Mouse (Mus musculus): ENCODE measurements around the gene Cacng7. TPM values are rescaled to one million over a fixed set of nuclear protein-coding genes. Genes with fewer than 3 reads are reported as not detected.

Gene Cacng7
- total and polyA plus RNA-seq, 3 experiments: 0.04 to 0.11 TPM; not detected in 1

- no peaks in the 10 kb centered on the region; the same call in 1 of the 2 replicates for H3K79me2 ChIP-seq (ENCODE audit: control insufficient read depth, insufficient read depth, low read length, poor library complexity)
- H3K4me3 ChIP-seq (ENCODE audit: control insufficient read depth in 1 of 2, insufficient read depth in 1 of 2, low read depth in 2 of 2, low read length in 2 of 2): no peak overlapping the region
- no peak overlapping the region for H3K9ac ChIP-seq (ENCODE audit: control insufficient read depth, low read depth, low read length, poor library complexity, severe bottlenecking)
- peaks cover 5 to 24% of the 10 kb centered on the region in 2 experiments for H3K4me1 ChIP-seq (ENCODE audit: control insufficient read depth in 1 of 2, insufficient read depth in 2 of 2, low read length in 2 of 2)
- no peaks in the 10 kb centered on the region for H3K27me3 ChIP-seq (ENCODE audit: control insufficient read depth in 1 of 2, insufficient read depth in 2 of 2, low read length in 2 of 2)
- no peak overlapping the region for H3K27ac ChIP-seq (ENCODE audit: control insufficient read depth, low read depth, low read length)
- DNase-seq (ENCODE audit: low read depth, low spot score): peak; percentile 85
- TF ChIP-seq HCFC1 (IDR thresholded peaks at IDR 0.05; ENCODE audit: low read depth, low read length) (no peak), NRF1 (IDR thresholded peaks at IDR 0.05; ENCODE audit: insufficient read depth, low read depth, low read length, poor library complexity, severe bottlenecking) (no peak), EP300 (IDR thresholded peaks at IDR 0.05; ENCODE audit: low read depth in 1 of 2, low read length in 2 of 2) (no peak), ZMIZ1 (IDR thresholded peaks at IDR 0.05; ENCODE audit: low read depth, low read length) (no peak), USF1 (IDR thresholded peaks at IDR 0.05; ENCODE audit: low read depth, low read length) (no peak)
- H3K36me3 ChIP-seq (ENCODE audit: control insufficient read depth in 1 of 2, insufficient read depth in 2 of 2, low read length in 2 of 2): peaks cover 0 to 24% of the 10 kb centered on the region in 2 experiments; a peak in 2 of 4 replicates
- no peaks in the 10 kb centered on the region for H3K9me3 ChIP-seq (replicated peaks; ENCODE audit: insufficient read depth, low read length)
Observed at GRCm38 (mm10) chr7:3292791-3293190, 40.0 kb upstream of the Cacng7 start.

DNA sequence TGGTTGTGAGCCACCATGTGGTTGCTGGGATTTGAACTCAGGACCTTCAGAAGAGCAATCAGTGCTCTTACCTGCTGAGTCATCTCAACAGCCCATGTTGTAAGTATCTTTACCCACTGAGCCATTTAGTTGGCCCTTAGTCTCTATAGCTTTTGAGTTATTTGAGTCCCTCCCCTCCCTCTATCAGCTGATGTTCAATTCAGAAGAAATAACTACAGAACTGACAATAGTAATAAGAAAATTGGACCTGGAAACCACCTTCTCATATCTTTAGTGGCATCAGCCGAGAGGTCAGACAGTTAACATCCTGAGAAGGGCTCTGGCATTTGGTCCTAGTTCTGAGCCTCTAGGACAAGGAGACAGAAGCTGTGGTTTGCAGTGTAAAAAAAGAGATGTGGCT is 38.0 kb upstream of the Cacng7 start:
- Histone ChIP-seq H3K27ac (ENCODE audit: control insufficient read depth, low read depth, low read length) (peak overlapping the region; percentile 84), H3K4me3 (ENCODE audit: control insufficient read depth in 1 of 2, insufficient read depth in 1 of 2, low read depth in 2 of 2, low read length in 2 of 2) (no peak overlapping the region), H3K79me2 (ENCODE audit: control insufficient read depth, insufficient read depth, low read length, poor library complexity) (no peaks in the 10 kb centered on the region), H3K9ac (ENCODE audit: control insufficient read depth, low read depth, low read length, poor library complexity, severe bottlenecking) (no peak overlapping the region), H3K27me3 (ENCODE audit: control insufficient read depth in 1 of 2, insufficient read depth in 2 of 2, low read length in 2 of 2) (no peaks in the 10 kb centered on the region), H3K9me3 (replicated peaks; ENCODE audit: insufficient read depth, low read length) (no peaks in the 10 kb centered on the region), H3K4me1 (ENCODE audit: control insufficient read depth in 1 of 2, insufficient read depth in 2 of 2, low read length in 2 of 2) (peaks cover 1 to 24% of the 10 kb centered on the region in 2 experiments), H3K36me3 (ENCODE audit: control insufficient read depth in 1 of 2, insufficient read depth in 2 of 2, low read length in 2 of 2) (peaks cover 0 to 24% of the 10 kb centered on the region in 2 experiments; a peak in 2 of 4 replicates)
- peak; percentile 32 for DNase-seq (ENCODE audit: low read depth, low spot score)
- TF ChIP-seq TCF12 (IDR thresholded peaks at IDR 0.05; ENCODE audit: low read depth, low read length) (no peak), ZNF384 (IDR thresholded peaks at IDR 0.05; ENCODE audit: low read depth, low read length) (no peak), CHD1 (IDR thresholded peaks at IDR 0.05; ENCODE audit: low read depth, low read length) (no peak), GABPA (IDR thresholded peaks at IDR 0.05; ENCODE audit: low read depth, low read length) (no peak), TBP (IDR thresholded peaks at IDR 0.05; ENCODE audit: low read depth, low read length) (peak; percentile 74)

GRCm38 (mm10) chr7:3295321-3296110 is 37.2 kb upstream of the Cacng7 start:
- Histone ChIP-seq H3K27ac (ENCODE audit: control insufficient read depth, low read depth, low read length) (peak overlapping the region; percentile 84), H3K36me3 (ENCODE audit: control insufficient read depth in 1 of 2, insufficient read depth in 2 of 2, low read length in 2 of 2) (peaks cover 0 to 23% of the 10 kb centered on the region in 2 experiments; a peak in 2 of 4 replicates), H3K4me1 (ENCODE audit: control insufficient read depth in 1 of 2, insufficient read depth in 2 of 2, low read length in 2 of 2) (peaks cover 0 to 23% of the 10 kb centered on the region in 2 experiments; a peak in 3 of 4 replicates), H3K9me3 (replicated peaks; ENCODE audit: insufficient read depth, low read length) (no peaks in the 10 kb centered on the region), H3K9ac (ENCODE audit: control insufficient read depth, low read depth, low read length, poor library complexity, severe bottlenecking) (no peak overlapping the region), H3K27me3 (ENCODE audit: control insufficient read depth in 1 of 2, insufficient read depth in 2 of 2, low read length in 2 of 2) (no peaks in the 10 kb centered on the region), H3K79me2 (ENCODE audit: control insufficient read depth, insufficient read depth, low read length, poor library complexity) (no peaks in the 10 kb centered on the region), H3K4me3 (ENCODE audit: control insufficient read depth in 1 of 2, insufficient read depth in 1 of 2, low read depth in 2 of 2, low read length in 2 of 2) (no peak overlapping the region)
- DNase-seq (ENCODE audit: low read depth, low spot score): peak; percentile 90
- TF ChIP-seq GATA1 (IDR thresholded peaks at IDR 0.05; ENCODE audit: low read depth, low read length) (peak; percentile 82), UBTF (IDR thresholded peaks at IDR 0.05; ENCODE audit: borderline replicate concordance, insufficient read depth, low read depth, low read length) (no peak), E2F4 (IDR thresholded peaks at IDR 0.05; ENCODE audit: borderline replicate concordance, low read depth, low read length) (no peak), ETS1 (IDR thresholded peaks at IDR 0.05; ENCODE audit: low read depth, low read length) (no peak), GABPA (IDR thresholded peaks at IDR 0.05; ENCODE audit: low read depth, low read length) (no peak), ZMIZ1 (IDR thresholded peaks at IDR 0.05; ENCODE audit: low read depth, low read length) (no peak), MEF2A (IDR thresholded peaks at IDR 0.05; ENCODE audit: extremely low read depth, insufficient replicate concordance, low read depth, low read length, poor library complexity, severe bottlenecking) (no peak), ELF1 (IDR thresholded peaks at IDR 0.05; ENCODE audit: low read depth, low read length) (peak; percentile 46), POLR2AphosphoS5 (IDR thresholded peaks at IDR 0.05; ENCODE audit: borderline replicate concordance, low read depth, low read length) (no peak), MYC (IDR thresholded peaks at IDR 0.05; ENCODE audit: low read depth, low read length) (0 out of 2 replicates have a peak, but pooled peaks have one; percentile 21), HCFC1 (IDR thresholded peaks at IDR 0.05; ENCODE audit: low read depth, low read length) (peak; percentile 4; the same call in 1 of the 2 replicates), MAX (IDR thresholded peaks at IDR 0.05; ENCODE audit: low read length) (no peak), EP300 (IDR thresholded peaks at IDR 0.05; ENCODE audit: low read depth in 1 of 2, low read length in 2 of 2) (peak; percentile 62 to 66), NRF1 (IDR thresholded peaks at IDR 0.05; ENCODE audit: insufficient read depth, low read depth, low read length, poor library complexity, severe bottlenecking) (no peak), POLR2A (IDR thresholded peaks at IDR 0.05; ENCODE audit: control insufficient read depth in 1 of 2, insufficient read depth in 1 of 2, low read depth in 1 of 2, low read length in 2 of 2, poor library complexity in 1 of 2) (no peak), CTCF (IDR thresholded peaks at IDR 0.05 in 2 of 3, conservative IDR thresholded peaks at IDR 0.05 in 1 of 3; ENCODE audit: control insufficient read depth in 1 of 3, insufficient read depth in 1 of 3, low read depth in 2 of 3, low read length in 3 of 3, poor library complexity in 1 of 3, severe bottlenecking in 1 of 3) (no peak), SIN3A (IDR thresholded peaks at IDR 0.05; ENCODE audit: low read length) (0 out of 2 replicates have a peak, but pooled peaks have one; percentile 28)

Data from MEL (cell line).